In the genomic region with DNA sequence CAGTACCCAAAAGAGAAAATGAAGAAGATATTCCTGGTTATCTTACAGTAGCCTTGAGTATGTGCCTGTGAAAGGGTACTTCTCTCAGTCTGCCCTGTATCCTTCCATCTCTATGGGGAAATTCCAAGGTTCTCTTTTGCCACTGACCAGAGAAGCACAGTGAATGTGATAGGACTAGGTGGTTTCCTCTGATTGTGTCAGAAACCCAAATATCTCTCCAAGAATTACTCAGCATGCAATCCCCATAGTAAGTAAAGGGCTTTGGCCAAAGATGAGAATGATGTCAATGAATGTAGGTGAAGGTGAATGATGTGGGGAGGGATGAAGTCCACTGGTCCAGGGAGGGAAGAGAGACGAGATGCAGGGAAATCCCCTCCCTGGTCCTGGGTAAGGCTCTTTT, we compare ENCODE assay signal across 31 mouse cellular contexts.
"Had no signal": no experiment of that assay in that cellular context is flagged by ENCODE, and none has a peak within 500 bp of the region (broad histone marks: within the 10 kb centered on the region; RNA-seq: fewer than 3 reads in every experiment).

No protein-coding gene starts in this region.

- H3K9ac ChIP-seq: heart, embryonic 12.5 days; heart, embryonic 13.5 days; heart, embryonic 15.5 days; hindbrain, embryonic 12.5 days; hindbrain, embryonic 13.5 days; hindbrain, embryonic 14.5 days; hindbrain, embryonic 15.5 days; intestine, embryonic 15.5 days; kidney, embryonic 15.5 days had no signal

- H3K4me2 ChIP-seq: heart, embryonic 11.5 days; heart, embryonic 12.5 days; heart, embryonic 13.5 days; heart, embryonic 15.5 days; hindbrain, embryonic 12.5 days; hindbrain, embryonic 13.5 days; hindbrain, embryonic 14.5 days; hindbrain, embryonic 15.5 days; intestine, embryonic 15.5 days; kidney, embryonic 15.5 days had no signal

- H3K4me3 ChIP-seq: heart, embryonic 12.5 days; heart, embryonic 13.5 days; heart, embryonic 15.5 days; hindbrain, embryonic 10.5 days; hindbrain, embryonic 12.5 days; hindbrain, embryonic 13.5 days; hindbrain, embryonic 15.5 days; intestine, embryonic 15.5 days; kidney, embryonic 15.5 days; layer of hippocampus, adult 2 months; left cerebral cortex, adult 2 months had no signal

- H3K4me1 ChIP-seq: heart, embryonic 12.5 days; heart, embryonic 13.5 days; heart, embryonic 15.5 days; hindbrain, embryonic 10.5 days; hindbrain, embryonic 12.5 days; hindbrain, embryonic 13.5 days; hindbrain, embryonic 15.5 days; intestine, embryonic 15.5 days; kidney, embryonic 15.5 days had no signal

- H3K36me3 ChIP-seq: heart, embryonic 12.5 days; heart, embryonic 13.5 days; heart, embryonic 15.5 days; hindbrain, embryonic 10.5 days; hindbrain, embryonic 12.5 days; hindbrain, embryonic 13.5 days; hindbrain, embryonic 15.5 days; intestine, embryonic 15.5 days; kidney, embryonic 15.5 days had no signal

- H3K9me3 ChIP-seq: heart, embryonic 12.5 days; heart, embryonic 13.5 days; heart, embryonic 15.5 days; hindbrain, embryonic 10.5 days; hindbrain, embryonic 12.5 days; hindbrain, embryonic 13.5 days; hindbrain, embryonic 15.5 days; intestine, embryonic 15.5 days; kidney, embryonic 15.5 days had no signal

- H3K27ac ChIP-seq: heart, embryonic 13.5 days; heart, embryonic 15.5 days; hindbrain, embryonic 10.5 days; hindbrain, embryonic 12.5 days; hindbrain, embryonic 13.5 days; hindbrain, embryonic 14.5 days; hindbrain, embryonic 15.5 days; hindbrain, postnatal 0 days; intestine, embryonic 15.5 days; kidney, embryonic 15.5 days; kidney, postnatal 0 days; layer of hippocampus, adult 2 months; left cerebral cortex, adult 2 months had no signal

- H3K27me3 ChIP-seq: heart, embryonic 12.5 days; heart, embryonic 13.5 days; heart, embryonic 15.5 days; hindbrain, embryonic 12.5 days; hindbrain, embryonic 13.5 days; hindbrain, embryonic 15.5 days; intestine, embryonic 15.5 days; kidney, embryonic 15.5 days had no signal

- DNase-seq: heart, postnatal 10 days; heart, postnatal 14 days; heart, postnatal 36 days; heart, postnatal 4 days; kidney, adult 11 months; kidney, adult 18-20 months; kidney, adult 2 months; kidney, adult 8-10 months; kidney, adult 9 months; kidney, postnatal 10 days; kidney, postnatal 14 days; kidney, postnatal 25 days; kidney, postnatal 36 days; kidney, postnatal 4 days; layer of hippocampus, adult 9-11 months; layer of hippocampus, postnatal 36 days had no signal
